Mouse (Mus musculus): Measurements from ENCODE around the gene Ddx25.

Ddx25 gene

DNA sequence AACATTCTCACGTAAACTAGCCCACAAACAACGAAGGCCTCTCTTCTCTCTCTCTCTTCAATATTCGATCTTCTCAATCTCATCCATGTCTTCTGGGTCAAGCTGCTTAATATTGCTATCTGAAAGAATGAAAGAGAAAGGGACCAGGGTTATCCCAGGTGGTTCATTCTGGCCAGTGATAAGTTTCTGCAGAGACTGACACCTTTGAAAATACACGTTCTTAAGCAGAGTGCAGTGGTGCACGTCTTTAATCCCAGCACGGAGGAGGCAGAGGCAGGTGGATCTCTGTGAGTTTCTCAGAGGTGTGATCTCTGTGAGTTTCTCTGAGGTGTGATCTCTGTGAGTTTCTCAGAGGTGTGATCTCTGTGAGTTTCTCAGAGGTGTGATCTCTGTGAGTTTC, 16.4 kb downstream of the Ddx25 start:
- intact Hi-C loops (cut with DNase I): no loop called here

DNA sequence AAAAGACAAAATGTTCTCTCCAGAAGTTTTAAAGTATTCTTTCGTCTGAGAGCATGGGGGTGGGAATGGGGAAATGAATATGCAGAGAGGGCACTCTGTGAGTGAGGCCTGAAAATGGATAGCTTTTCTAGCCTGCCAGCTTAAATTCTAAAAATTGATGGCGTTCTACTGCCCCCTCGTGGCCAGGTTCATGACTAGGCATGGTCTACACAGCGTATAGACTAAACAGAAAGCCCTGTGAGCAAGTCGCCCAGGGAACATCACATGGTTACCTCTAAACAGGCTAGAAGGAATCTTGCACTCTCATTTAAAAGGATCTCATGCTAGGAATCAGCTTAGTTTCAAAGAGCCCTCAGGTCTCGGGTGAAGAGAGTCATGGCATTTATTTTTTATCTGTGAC, 16.8 kb downstream of the Ddx25 start:
- intact Hi-C loops (cut with DNase I): no loop called here

DNA sequence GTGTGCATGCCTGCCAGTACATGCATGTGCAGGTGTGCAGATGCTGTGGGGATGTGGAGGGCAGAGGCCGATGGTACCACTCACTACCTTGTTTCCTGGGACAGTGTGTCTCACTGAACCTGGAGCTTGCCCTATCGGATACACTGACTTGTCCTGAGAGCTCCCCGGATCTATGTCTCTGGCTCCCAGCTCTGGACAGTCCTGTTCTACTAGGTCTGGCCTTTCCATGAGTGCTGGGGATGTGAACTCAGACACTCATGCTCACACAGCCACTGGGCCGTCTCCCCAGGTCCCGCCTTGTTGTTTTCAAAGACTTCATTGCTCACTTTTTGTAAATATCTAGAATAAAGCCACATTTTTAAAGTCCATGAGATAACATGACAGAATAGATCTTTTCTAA, 17.3 kb downstream of the Ddx25 start:
- intact Hi-C loops (cut with DNase I): no loop called here

DNA sequence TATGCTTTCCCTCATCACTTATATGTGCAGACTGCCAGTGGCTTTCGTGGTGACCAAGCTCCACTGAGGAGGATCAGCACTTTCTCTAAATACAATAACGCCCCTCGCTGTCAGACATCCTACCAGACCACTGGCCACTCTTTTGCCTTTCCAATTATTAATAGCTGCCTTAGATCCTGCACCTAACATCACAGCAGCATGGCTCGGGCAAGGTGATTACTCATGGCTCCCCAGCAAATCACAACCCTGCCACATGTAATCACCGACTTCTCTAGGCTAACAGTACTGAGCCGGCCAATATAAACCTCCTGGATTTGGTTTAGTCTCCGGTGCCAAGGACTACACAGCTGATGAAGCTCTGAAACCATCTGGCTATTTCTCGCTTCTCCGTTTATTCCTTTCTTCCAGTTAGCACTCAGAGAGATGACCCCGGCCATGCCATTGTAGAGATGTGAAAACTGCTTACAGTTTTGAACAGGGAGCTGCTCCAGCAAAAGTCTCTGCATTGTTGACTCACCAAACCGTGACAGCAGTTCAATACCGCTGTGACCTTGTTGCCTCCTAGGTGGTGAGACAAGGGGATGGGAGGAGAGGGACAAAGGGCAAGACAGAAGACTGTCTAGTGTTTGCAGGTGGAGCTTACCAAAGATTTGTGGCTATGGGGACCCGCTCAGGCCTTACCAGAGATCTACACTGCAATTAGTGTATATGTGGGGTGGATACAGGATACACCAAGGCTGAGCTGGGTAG, 19.2 kb downstream of the Ddx25 start:
- intact Hi-C loops (cut with DNase I): no loop called here

DNA sequence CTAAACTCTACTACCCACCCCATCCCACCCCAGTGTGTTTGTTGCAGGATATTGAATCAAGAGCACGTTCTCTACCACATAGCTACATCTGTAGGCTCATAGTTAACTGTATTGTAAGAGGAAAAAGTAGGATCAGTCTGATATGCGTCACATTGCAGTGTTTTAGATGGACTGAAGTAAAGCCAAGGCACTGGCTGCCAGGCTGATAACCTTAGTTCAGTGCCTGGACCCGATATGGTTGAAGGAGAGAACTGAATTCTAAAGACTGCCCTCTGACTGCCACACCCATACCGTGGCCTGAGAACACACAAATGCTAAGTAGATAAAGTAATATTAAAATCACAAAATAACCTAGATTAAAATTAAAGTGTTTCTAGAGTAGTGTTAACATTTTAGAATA, 22.5 kb downstream of the Ddx25 start:
- intact Hi-C loops (cut with DNase I): loop anchor here (2.0 kb wide), 1 partner anchor 253 kb away; no protein-coding TSS in a partner anchor

DNA sequence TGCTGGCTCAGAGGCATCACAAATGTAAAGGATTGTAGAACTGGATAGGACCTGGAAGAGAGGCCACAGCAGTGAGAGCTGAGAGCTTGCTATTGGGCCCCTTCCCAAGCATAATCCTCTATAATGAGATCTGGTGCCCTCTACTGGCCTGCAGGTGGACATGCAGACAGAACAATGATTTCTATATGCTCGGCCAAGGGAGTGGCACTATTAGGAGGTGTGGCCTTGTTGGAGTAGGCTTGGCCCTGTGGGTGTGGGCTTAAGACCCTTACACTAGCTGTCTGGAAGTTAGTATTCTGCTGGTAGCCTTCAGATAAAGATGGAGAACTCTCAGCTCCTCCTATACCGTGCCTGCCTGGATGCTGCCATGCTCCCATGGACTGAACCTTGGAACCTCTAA, 23.2 kb downstream of the Ddx25 start:
- intact Hi-C loops (cut with DNase I): loop anchor here (2.0 kb wide), 1 partner anchor 252 kb away; no protein-coding TSS in a partner anchor

DNA sequence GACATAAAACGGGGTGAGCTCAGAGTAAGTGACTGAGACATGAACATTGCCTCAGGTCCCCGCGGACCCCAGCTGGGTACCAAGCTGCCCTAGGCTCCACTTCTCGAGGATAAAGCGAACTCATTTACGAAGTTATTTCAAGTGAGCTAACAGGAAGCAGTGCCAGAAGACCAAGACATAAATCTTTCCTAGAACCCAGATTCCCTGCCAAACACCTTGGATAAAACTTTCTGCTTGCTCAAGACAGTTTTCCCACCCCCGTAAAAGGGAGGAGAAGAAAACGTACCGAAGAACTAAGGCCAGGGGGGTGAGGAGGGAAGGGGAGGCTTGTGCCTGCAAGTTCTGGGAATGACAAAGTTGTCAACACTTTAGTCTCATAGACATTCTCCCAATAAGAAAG, 25.1 kb downstream of the Ddx25 start:
- intact Hi-C loops (cut with DNase I): loop anchor here (5.0 kb wide), 1 partner anchor 1164 kb away; no protein-coding TSS in a partner anchor

DNA sequence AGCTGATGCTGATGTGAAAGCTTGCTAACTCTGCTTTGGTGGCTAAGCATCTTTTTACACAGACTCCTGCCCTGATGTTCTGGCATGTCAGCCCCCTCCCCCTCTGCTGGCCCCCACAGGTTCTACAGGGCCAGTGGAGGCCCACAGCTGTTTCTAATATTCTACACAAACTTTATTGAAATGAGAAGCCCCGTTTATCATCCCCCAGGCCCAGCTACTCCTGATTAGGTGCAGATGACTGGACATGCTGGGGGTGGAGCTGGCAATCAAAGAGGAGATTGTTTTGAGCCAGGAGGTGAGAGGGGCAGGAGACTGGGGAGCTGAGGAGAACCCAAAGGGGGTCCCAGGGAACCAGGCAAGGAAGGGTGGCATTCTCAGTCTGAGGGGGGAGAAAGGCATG, 28.5 kb downstream of the Ddx25 start:
- intact Hi-C loops (cut with DNase I): loop anchor here (5.0 to 10.0 kb wide), 2 partner anchors 115 to 1168 kb away; no protein-coding TSS in a partner anchor

DNA sequence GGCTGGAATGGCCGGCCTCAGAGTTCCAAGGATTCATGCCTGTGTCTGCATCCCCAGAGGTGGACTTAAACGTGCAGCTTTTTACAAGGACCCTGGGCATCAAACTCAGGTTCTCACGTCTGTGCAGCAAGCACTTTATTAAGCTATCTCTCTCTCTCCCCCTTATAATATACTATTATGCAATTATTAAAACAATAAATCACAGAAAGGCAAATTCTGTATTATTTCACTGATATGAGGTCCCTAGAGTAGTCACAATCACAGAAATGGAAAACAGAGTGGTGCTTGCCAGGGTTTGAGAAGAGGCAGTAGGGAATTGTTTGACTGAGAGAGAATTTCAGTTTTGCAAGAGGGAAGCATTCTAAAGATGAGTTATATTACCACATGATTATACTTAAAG, 29.2 kb downstream of the Ddx25 start:
- intact Hi-C loops (cut with DNase I): loop anchor here (10.0 kb wide), 1 partner anchor 114 kb away; no protein-coding TSS in a partner anchor

DNA sequence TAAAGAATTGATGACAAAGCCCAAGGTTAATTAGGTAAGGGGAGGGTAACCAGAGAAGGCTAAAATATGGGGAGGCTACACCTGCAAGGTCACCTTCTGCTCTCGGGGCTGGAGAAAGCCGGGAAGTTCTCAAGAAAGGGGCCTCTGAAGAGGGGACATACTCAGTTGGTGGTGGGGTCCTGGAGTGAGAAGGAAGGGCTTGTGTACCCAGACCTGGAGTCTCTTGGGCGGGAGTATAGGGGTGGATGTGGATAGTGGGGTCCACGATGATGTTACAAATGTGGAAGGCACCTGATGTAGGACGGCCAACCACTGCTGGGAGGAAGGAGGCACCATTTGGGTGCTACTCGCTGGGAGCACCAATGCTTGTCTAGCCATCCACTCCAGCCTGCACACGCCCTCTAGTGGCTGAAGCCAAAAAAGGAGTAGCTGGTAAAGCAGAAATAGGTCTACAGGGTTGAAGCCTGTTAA, 34.4 kb downstream of the Ddx25 start:
- intact Hi-C loops (cut with DNase I): loop anchor here (5.0 to 10.0 kb wide), 2 partner anchors 109 to 242 kb away; no protein-coding TSS in a partner anchor

DNA sequence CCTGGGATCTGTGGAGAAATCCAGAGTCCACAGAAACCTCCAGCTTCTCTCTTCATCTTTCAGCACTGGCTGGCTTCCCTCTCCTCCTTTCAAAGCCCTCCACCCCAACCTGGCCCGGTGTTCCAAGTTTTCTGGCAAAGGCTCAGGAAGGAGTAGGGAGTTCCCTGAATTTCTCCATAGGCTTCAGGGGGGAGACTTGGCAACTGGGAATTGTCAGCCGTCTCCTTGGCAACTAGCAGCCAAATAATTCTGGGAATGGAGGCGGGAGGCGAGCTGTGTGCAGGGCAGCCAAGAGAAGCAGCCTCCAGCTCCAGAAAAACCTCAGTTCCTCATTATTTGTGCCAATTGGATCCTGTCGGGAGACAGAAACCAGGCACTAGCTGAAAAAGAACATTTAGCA, 34.8 kb downstream of the Ddx25 start:
- intact Hi-C loops (cut with DNase I): loop anchor here (5.0 to 10.0 kb wide), 2 partner anchors 109 to 241 kb away; no protein-coding TSS in a partner anchor

DNA sequence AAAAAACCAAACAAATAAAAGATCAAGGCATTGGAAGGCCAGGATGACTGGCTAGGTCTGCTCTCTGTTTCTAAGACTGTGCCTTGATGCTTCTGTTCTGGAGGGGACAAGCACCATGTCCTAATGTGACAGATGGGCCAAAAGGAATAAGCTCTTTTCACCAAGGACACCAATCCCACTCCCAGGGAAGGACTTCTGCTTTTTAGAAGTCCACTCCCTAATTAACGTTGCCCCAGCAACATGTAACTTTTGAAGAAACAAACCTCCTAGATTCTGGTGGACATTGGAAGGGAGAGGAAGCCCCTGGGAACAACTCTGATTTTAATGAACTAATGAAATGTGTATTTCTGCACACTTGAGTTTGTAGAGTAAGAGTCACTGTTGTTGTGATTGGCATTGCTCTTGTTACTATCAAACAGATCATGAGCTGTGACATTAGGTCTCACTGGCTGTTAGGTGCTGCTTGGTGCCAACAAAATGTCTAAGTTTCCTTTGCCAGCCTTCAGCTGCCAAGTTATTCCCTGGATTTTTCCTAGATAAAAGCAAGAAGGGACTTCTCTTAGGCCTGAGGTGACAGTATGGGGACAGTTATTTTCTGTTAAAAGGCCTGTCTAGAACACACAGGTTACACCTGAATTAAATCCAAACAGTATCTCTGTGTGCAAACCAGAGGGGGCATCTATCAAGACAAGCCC, 35.4 kb downstream of the Ddx25 start:
- intact Hi-C loops (cut with DNase I): loop anchor here (5.0 to 10.0 kb wide), 2 partner anchors 108 to 241 kb away; no protein-coding TSS in a partner anchor

DNA sequence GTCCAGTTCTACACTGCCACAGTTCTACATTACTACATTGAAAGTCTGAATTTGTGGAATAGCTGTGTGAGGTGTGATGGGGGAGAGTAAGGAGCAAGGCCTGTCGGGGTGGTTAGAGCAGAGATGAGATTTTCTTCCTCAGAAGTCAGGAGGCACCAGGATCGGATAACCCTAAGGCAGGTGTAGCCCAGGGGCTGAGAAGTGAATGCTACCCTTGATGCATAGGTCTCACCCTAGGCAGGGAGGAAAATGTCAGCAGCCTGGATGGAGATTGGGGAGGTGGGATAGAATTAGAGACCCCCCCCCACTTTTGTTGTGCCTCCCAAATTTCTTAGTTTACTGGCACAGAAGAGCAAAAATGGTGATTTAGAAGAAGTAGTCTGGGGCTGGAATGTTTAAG, 36.1 kb downstream of the Ddx25 start:
- intact Hi-C loops (cut with DNase I): loop anchor here (5.0 to 10.0 kb wide), 2 partner anchors 107 to 240 kb away; no protein-coding TSS in a partner anchor

DNA sequence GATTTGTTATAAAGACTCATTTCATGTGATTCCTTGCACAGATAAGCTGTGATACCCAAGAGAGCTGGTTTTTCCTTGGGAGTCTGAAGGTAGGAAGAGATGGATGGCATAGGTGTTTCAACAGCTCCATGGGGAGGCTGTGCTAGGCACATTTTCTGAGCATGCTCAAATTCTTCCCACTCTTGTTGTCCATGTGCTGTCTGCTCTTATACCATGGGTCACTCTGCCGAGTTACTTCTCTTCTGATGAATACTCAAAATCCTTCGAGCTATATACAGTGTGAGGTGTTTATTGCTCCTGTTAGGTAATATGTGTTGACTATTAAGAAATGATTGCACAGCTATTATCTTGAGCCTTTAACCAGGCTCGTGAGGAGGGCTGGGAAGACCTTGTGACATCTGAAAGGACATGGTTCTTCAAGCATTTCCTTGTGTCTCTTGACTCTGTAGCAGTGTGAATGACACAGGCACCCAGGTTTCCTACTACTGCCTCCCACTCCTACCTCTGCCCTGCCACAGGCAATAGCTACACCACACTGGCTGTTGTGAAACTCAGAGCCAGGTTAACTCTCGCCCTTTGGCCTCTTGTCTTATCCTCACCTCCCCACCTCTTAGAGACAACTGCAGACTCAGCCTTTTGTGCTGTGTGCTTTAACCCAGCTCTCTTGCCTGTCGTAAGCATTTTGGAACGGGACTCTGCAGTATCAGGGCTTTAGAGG, 37.5 kb downstream of the Ddx25 start:
- intact Hi-C loops (cut with DNase I): loop anchor here (5.0 to 10.0 kb wide), 2 partner anchors 106 to 238 kb away; no protein-coding TSS in a partner anchor

DNA sequence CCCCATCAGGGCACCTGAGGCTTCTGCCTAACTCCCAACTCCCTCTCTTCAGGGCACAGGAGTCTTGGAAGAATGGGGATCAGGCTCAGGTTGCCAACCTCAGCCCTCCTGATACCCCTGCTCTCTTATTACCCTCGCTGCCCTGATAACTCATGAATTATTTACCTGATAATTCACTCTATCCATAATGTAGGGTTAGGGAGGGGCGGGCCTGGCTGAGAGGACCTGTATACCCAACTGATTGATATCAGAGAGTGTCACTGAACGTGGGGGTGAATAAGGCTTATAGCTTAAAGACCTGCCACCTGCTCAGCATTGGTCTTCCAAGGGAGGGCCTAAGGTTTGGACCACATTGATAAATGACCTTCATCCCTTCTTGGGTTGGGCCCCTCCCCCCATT, 40.2 kb downstream of the Ddx25 start, which contains the start of gene Gm1113:
Gm1113 (minus strand) TSS at position 101 of the 400 bp plus-strand sequence.
- intact Hi-C loops (cut with DNase I): no loop called here

DNA sequence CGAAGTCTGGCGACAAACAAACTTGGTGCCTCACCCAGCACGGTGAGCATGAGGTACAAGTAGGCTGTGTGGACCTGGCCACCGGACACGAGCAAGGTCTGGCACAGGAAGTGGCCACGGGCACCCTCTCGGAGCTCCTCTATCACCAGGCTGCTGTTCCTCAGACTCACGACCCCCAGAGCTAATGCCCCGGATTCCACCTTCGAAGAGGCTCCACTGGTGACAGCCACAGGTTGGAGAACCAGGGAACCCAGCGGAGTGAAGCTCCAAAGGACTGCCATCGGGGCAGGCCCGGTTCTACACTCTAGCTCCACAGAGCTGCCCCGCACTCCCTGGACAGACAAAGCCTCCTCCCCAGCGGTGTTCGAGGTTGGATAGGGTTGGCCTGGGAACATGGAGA, 41.6 kb downstream of the Ddx25 start:
- intact Hi-C loops (cut with DNase I): no loop called here

DNA sequence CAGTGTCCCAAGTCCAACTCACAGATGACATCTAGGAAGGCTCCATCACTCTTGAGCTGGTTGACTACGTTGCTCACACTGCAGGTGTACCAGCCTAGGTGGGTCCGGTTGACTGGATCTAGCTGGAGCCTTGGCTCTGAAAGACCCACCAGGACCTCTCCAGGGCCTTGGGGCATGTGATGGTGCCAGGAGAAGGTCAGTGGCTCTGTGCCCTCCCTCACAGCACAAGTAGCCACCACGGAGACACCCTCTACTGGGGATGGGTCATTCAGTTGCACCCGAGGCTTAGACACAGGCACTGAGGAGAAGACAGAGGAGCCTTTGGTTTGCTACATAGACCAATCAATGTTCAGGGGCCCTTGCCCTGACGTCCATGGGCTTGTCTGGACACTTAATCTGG, 42.1 kb downstream of the Ddx25 start:
- intact Hi-C loops (cut with DNase I): no loop called here

DNA sequence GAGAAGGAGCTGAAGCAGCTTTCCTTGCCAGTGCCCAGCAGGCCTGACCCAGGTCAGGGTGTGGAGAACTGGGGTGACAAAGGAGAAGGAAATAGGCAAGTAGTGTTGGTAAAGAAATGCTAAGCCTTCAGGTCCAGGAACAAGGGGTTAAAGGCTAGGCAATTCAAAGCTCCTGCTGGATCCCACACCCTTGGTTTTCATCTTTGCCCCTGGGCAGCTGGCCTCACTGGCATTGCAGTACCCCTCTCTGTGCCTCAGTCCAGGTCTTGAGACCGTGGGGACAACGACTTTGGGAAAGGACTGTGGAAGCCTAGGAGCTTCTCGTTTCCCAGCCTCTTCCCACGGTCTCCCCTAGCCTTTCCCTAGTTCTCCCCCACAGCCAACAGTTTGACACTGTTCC, 44.4 kb downstream of the Ddx25 start:
- intact Hi-C loops (cut with DNase I): no loop called here

DNA sequence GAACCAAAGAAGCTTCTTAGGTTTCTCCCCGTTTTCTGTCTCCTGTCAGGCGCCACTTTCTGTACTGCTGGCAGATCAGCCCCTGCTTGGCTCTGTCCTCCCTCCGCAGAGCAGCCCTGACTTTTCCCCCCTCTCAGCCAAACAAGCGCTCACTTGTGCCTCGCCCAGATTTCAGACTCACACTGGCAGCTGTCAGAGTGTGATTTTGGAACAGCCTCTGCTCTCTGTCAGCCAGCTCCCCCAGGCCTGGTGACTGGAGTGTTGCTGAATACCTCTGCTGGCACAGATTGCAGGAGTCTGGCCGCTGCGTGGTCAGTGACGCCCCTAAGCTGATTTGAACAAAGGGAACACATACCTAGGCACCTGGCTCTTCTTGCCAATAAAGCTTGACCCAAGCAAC, 50.1 kb downstream of the Ddx25 start:
- intact Hi-C loops (cut with DNase I): no loop called here

DNA sequence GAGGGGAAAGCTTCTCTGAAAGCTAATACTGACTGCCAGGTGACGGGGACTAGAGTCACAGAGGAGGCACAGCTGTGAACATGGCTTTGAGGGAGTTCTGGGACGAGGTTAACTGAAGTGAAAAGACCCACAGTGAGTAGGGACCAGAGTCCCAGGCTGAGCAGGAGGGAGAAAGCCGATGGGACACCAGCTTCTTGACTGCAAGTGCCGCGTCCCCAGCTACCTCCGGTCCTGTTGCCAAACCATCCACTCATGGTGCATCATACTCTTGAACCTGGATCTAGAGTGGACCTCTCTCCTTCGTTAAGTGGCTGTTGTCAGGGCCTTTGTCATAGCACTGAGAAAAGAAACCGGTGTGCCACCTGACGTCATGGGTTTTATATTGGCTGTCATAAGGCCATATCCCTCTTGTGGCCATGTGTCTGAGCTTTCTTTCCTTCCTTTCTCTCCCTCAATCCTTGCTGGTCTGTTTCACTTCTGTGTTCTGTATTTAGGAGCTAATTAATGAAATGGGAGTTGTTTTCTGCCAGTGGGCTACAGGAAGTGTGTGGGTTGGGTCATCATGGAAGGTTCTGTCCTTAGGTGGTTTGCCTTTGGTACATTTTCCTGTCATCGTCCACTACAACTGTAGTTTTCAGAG, 55.8 kb downstream of the Ddx25 start:
- intact Hi-C loops (cut with DNase I): no loop called here

DNA sequence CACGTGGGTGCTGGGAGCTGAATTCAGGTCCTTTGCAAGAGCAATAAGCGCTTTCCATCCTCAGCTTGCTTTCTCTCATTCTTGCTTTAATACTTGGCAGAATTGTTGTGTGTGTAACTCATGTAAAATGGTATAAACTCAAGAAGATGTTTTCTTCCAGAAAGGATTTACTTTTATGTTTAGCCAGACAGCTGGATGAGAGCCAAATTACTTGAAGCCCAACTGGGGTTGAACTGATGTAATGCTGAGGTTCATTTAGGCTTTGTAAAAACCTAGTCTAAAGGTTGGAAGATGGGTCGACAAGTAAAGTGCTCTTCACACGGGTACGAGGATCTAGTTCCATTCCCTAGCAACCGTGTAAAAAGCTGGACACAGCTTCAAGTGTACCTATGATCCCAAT, 58.4 kb downstream of the Ddx25 start:
- intact Hi-C loops (cut with DNase I): no loop called here

Data from adrenal gland (tissue).